Mouse (Mus musculus) left cerebral cortex, adult 11 months (tissue): Measurements from ENCODE around the gene Pisd.
"Not testable (repeated sequence)": the region's sequence is repeated elsewhere in the genome, so short reads cannot be mapped to it uniquely, and the experiment has no call there.

Source experiments
- DNase-seq: peaks from one replicate; pipeline ENCODE4 v3.0.0; 2022; ENCODE audit warnings: low spot score

Pisd gene

GRCm38 (mm10) chr5:32745705-32746655 lies 39.5 kb downstream of the Pisd start:
- peak; percentile 64 for DNase-seq

- peak; percentile 74 for DNase-seq
These were observed 43.3 kb downstream of the Pisd start for GRCm38 (mm10) chr5:32742149-32742548.

- DNase-seq, result peak; percentile 55
These were observed 44.1 kb downstream of the Pisd start for GRCm38 (mm10) chr5:32741377-32741776.

DNA sequence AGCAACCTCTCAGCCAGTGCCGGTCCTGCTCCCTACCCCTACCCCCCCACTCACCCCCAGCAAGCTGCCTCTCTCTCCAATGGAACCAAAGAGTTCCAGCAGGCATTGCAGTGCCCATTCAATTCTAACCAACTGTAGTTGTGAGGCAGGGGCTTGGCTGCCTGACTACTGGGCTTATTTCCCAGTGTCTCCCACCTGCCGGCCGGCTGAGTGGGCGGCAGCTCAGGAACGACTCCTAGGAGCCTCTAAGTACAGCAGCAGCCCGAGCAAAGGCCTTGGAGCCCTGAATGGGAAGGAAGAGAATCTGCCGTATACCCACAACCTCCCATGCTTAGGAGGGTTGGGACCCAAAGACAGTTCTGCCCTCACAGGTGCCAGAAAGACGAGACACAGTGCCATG lies 44.6 kb downstream of the Pisd start:
- DNase-seq, result not testable (repeated sequence)

GRCm38 (mm10) chr5:32740138-32740537 lies 45.3 kb downstream of the Pisd start:
- no peak for DNase-seq

DNA sequence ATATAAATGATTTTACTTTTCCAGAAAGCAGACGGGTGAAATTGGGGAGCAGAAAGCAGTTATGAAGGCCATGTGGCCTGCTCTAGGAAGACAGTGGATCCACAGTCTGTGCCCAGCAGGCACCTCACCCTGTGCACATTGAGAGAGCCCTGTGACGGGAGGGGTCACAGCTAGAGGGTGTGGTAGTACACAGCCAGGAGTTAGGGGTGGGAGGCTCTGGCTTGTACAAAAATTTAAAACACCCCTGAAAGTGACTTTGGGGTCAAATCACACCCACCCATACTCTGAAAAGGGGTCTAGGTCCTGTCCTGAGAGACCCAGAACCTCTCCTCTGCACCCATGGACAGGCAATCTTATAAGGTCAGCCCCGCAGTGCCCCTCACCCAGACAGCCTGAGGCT lies 48.7 kb downstream of the Pisd start:
- not testable (repeated sequence) for DNase-seq

GRCm38 (mm10) chr5:32735779-32736178 lies 49.7 kb downstream of the Pisd start:
- DNase-seq, result no peak

GRCm38 (mm10) chr5:32733892-32734291 lies 51.6 kb downstream of the Pisd start:
- not testable (repeated sequence) for DNase-seq

DNA sequence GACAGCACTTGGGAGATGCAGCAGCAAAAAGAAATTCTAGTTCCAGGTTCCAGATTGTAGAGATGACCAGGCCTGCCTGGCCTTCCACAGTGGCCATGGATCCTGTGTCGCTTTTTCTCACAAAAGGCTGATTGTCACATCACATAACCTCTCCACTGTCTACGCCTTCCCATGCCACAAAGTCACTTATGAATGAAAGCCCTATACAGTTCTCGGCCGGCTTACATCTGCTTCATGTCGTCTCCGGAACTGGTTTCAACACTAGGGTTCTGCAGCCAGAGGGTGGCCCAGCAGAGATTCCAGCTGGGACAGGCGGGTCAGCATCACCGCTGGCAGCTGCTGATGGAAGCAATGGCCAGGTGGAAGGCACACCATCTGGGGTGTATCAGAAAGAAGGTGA lies 56.6 kb downstream of the Pisd start:
- no peak for DNase-seq

GRCm38 (mm10) chr5:32728300-32728699 lies 57.1 kb downstream of the Pisd start:
- no peak for DNase-seq

DNA sequence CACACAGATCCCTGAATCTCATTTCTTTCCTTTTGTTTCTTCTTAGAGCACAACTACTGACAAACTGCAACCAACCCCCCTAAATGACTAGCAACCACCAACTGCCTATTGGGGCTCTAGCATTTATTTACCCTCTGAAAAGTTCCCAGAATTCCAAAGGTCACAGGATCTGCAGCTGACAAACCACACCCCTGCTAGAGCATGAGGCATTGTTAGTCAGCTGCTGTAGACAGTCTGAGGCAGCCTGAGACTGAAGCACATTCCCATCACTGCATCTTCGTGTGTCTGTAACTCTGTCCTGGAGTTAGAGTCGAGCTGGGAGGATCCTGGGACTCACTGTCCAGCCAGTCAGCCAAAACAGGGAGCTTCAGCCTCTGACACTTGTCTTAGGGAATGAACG lies 60.0 kb downstream of the Pisd start:
- not testable (repeated sequence) for DNase-seq

DNA sequence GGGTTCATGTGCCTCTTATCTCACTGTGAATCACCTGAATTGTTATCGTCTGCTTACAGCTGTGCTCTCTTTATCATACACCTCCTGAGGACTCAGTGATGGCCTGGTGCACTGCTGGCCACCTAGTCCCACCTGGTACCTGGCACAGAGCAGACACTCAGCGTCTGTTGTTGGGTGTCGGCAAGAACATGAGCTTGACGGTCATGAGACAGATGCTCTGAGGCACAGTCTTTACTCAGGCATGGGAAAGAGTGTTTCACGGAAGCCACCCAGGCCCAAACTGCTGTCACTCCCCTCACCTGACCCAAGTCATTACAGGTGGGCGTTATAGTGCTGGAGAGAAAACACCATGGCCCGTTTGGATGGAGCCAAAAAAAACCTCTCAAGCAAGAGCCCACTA lies 61.5 kb downstream of the Pisd start:
- DNase-seq, result no peak

DNA sequence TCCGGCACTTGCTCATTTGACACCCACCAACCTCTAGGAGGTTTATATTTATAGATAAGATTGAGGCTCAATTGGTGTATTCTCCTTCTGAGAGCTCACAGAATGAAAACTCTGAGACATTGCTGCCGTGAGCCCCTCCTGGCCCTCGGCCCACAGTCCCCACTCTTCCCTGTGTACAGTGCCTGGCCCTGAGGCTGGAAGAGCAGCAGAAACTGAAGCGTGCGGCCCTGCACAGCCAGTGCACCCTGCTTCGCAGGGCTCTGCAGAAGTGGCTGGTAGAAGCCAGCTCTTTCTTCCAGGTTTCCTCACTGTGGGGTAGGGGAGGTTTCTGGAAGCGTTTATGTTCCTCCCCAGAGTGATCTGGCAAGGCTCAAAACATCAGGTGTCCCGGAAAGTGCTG lies 62.7 kb downstream of the Pisd start:
- not testable (repeated sequence) for DNase-seq

- DNase-seq, result no peak
These were observed 63.2 kb downstream of the Pisd start for GRCm38 (mm10) chr5:32722263-32722662.

DNA sequence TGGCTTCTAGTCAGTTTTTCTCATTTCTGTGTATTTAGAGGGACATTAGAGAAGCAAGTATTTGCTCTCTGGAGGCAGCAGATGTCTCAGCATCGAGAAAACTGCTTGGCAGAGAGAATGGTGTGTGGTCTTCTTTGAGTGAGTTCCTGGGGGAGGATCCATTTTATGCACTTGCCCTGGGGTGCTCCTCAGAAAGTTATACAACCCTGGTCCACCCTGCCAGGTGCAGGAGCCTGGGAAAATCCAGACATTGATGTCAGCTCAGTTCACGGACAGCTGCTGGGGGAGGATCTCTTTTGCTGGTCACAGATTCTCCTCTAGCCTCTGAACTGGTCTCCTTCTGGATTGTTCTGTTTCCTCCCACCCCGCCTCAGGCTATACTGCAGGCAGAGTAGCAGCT lies 64.1 kb downstream of the Pisd start:
- no peak for DNase-seq

- DNase-seq, result no peak
These were observed 65.0 kb downstream of the Pisd start for GRCm38 (mm10) chr5:32720416-32720815.

- no peak for DNase-seq
These were observed 66.5 kb downstream of the Pisd start for GRCm38 (mm10) chr5:32718916-32719315.

DNA sequence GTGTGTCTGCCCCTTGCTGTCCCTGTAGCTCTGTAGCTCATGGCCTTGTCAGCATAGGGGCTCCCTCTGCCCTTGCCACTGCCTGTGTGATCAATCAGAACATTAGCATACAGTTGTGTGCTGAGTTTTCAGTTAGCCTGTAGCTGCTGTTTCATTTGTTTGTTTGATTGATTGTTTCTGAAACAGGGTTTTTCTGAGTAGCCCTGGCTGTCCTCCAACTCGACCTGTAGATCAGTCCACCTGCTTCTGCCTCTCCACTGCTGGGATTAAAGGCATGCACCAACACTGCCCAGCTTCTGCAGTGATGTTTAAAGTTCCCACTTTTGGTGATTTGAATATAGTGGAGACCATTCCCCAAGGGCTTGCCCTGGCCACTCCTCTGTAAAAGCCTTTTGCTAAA lies 67.7 kb downstream of the Pisd start:
- no peak for DNase-seq

DNA sequence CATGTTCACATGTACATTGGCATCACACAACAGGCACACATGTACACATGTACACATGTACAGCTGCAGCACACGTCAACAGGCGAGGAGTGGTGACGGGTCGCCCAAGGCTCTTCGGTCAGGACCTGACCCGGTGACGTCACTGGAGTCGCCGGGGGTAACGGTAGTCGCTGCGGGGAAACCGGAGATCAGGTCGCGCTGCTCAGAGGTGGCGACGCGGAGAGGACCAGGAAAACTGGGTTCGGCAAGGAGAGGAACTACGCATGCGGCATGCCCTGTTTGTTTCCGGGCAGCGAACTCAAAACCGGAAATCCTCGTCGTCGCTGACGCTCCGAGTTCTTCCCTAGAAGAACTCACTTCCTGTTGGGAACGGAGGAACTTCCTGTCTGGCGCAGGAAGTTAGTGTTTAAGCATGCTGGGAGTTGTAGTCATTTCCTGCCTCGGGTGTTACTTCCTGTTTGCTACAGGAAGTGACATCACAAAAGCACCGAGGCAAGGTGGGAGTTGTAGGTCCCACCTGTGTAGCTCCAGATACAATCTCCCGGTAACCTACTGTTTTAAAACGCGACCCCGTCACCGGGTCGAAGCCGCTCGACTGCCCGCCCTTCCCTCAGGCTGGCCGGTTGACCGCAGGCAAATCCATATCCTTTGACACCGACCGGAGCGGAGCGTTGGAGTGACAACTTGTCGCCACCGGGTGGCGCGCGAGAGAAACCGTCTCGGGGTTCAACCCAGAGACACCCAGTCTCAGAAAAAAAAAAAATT lies 71.6 kb downstream of the Pisd start:
- DNase-seq, result peak; percentile 94

DNA sequence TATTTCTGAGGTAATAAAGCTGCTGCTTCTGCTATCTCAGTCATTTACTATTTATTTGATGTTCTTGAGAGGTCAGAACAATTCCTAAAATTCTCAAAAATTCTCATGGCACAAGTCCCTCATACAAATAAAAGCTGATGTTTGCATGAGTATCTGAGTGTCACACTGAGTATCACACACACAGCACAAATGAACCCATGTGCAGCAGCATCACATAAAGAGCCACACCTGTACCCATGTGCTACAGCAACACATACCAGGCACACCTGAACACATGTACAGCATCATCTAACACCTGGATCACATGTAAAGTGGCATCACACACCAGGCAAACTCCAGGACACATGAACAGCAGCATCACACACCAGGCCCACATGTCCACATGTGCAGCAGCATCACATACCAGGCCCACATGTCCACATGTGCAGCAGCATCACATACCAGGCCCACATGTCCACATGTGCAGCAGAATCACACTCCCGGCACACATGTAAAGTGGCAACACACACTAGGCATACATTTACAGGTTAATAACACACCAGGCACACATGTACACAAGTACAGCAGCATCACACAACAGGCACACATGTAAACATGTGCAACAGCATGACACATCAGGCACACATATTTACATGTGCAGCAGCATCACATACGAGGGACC lies 72.3 kb downstream of the Pisd start:
- DNase-seq, result no peak

DNA sequence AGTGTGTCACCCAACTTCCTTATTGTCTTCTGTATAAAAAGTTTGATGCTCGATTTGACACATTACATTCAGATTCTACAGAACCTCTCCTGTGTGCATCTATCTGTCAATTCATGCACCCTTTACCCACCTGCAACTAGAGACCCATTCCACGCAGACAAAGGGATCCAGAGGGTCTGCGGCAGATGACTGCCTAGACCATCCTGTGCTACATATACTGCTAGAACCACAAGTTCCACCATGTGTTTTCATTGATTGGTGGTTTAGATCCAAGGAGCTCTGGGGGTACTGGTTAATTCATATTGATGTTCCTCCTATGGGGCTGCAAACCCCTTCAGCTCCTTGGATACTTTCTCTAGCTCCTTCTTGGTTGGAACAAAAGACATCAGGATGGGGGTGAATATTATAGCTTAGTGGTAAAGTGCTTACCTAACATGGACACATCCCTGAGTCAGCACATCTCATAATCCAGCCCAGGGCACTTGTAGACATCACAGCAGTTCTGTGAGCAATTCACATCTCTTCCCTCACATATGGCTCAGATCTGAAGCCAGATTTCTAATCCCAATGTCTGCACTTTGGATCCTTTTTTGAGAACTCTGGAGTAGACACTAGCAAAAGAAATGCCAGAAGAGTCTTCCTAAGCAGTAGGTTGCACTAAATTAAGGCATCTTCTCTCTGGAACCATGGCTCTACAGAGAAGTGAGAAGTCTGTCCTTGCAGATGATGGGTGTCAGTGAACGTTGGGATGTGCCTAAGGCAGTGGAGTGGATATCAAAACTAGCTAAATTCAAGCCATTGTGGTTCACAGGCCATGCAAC lies 73.0 kb downstream of the Pisd start:
- DNase-seq, result no peak

DNA sequence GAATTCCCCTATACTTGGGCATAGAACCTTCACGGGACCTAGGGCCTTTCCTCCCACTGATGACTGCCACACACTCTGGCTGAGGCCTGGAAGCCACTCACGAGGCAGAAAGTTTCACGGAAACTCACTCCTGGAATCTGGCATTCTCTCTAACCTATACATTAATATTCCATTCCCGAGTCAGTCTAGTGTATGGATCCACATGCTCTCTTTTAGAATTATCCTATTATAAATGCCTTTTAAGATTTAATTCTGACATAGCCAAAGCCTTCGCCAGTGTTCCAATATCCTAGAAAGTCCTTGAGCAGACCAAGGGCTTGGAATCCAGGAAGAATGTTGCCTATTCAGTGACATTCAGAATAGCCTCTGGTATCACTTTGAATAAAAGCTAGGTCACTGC lies 74.0 kb downstream of the Pisd start:
- DNase-seq, result no peak
